Comparison of ENCODE assay signal across 9 mouse cellular contexts in genomic region chr2:137114248-137115096, GRCm38 (mm10). TPM values are rescaled to one million over a fixed set of nuclear protein-coding genes. Genes with fewer than 3 reads are reported as not detected.
DNase-seq lines count a peak whose midpoint lies in the region; ATAC-seq and TF ChIP-seq lines count a peak whose summit lies in the region.
"Had no signal": no experiment of that assay in that cellular context is flagged by ENCODE, and none has a peak within 500 bp of the region (broad histone marks: within the 10 kb centered on the region; RNA-seq: fewer than 3 reads in every experiment).

No protein-coding gene starts in this region.

- H3K4me3 ChIP-seq in embryonic fibroblast, embryonic 13.5 days (ENCODE audit: insufficient read depth, low read length): peak overlapping the region; percentile 75
- H3K4me3 ChIP-seq in heart, embryonic 12.5 days: peak overlapping the region; percentile 85
- peak overlapping the region; percentile 83 for H3K4me3 ChIP-seq in kidney, embryonic 16.5 days (ENCODE audit: low read length)
- peak overlapping the region; percentile 68 for H3K4me3 ChIP-seq in midbrain, embryonic 16.5 days (ENCODE audit: low read depth, low read length)

- peak; percentile 55; the same call in 1 of the 2 replicates for TF ChIP-seq CTCF in embryonic fibroblast, embryonic 13.5 days (IDR thresholded peaks at IDR 0.05; ENCODE audit: borderline replicate concordance, insufficient read depth, low read length)

- ATAC-seq in heart, embryonic 12.5 days (ENCODE audit: insufficient number of reproducible peaks, low FRiP score): peak; percentile 49
- peak; percentile 49 for ATAC-seq in kidney, embryonic 16.5 days (ENCODE audit: low FRiP score, low TSS enrichment)
- peak; percentile 44 for ATAC-seq in midbrain, embryonic 16.5 days

- H3K9ac ChIP-seq in heart, embryonic 12.5 days: peak overlapping the region; percentile 94
- peak overlapping the region; percentile 93 for H3K9ac ChIP-seq in kidney, embryonic 16.5 days (replicated peaks; ENCODE audit: low read length)
- H3K9ac ChIP-seq in midbrain, embryonic 16.5 days (ENCODE audit: low read depth, low read length): peak overlapping the region; percentile 64

- TF ChIP-seq POLR2A in embryonic fibroblast, embryonic 13.5 days (IDR thresholded peaks at IDR 0.05; ENCODE audit: low read depth, low read length): peak; percentile 53

- under 1% methylated on average over 51 of the region's 51 CpGs for WGBS in heart, embryonic 12.5 days
- under 1% methylated on average over 51 of the region's 51 CpGs for WGBS in kidney, embryonic 16.5 days
- WGBS in midbrain, embryonic 16.5 days: under 1% methylated on average over 51 of the region's 51 CpGs

- H3K27me3 ChIP-seq in heart, embryonic 12.5 days (replicated peaks): no peaks in the 10 kb centered on the region
- no peaks in the 10 kb centered on the region for H3K27me3 ChIP-seq in kidney, embryonic 16.5 days (ENCODE audit: insufficient read depth, low read length)
- no peaks in the 10 kb centered on the region; the same call in 1 of the 2 replicates for H3K27me3 ChIP-seq in midbrain, embryonic 16.5 days (ENCODE audit: control insufficient read depth, insufficient read depth, low read depth, low read length)
- H3K27me3 ChIP-seq in splenic B cell, adult 2 months (ENCODE audit: control insufficient read depth, insufficient read depth, low read length, poor library complexity, severe bottlenecking): no peaks in the 10 kb centered on the region; the same call in 1 of the 2 replicates
- H3K27me3 ChIP-seq: CH12.LX had no signal

- DNase-seq in cerebellum, adult 18-20 months: peak; percentile 29 to 38
- DNase-seq in cerebellum, adult 11 months: no peak
- peak; percentile 59 for DNase-seq in liver
- DNase-seq in splenic B cell, adult 2 months (ENCODE audit: low read depth, low spot score): peak; percentile 20

- H3K4me1 ChIP-seq in embryonic fibroblast, embryonic 13.5 days (ENCODE audit: control insufficient read depth, insufficient read depth, low read length): no peaks in the 10 kb centered on the region
- peaks cover 50% of the 10 kb centered on the region for H3K4me1 ChIP-seq in heart, embryonic 12.5 days (replicated peaks)
- H3K4me1 ChIP-seq in kidney, embryonic 16.5 days (ENCODE audit: insufficient read depth, low read length): peaks cover 46% of the 10 kb centered on the region
- H3K4me1 ChIP-seq in midbrain, embryonic 16.5 days (ENCODE audit: control insufficient read depth, insufficient read depth, low read length): peaks cover 44% of the 10 kb centered on the region

- peak overlapping the region; percentile 89 for H3K4me2 ChIP-seq in heart, embryonic 12.5 days
- H3K4me2 ChIP-seq in kidney, embryonic 16.5 days (replicated peaks; ENCODE audit: low read depth, low read length): peak overlapping the region; percentile 89
- H3K4me2 ChIP-seq in midbrain, embryonic 16.5 days (ENCODE audit: low read length): peak overlapping the region; percentile 85

- H3K36me3 ChIP-seq in heart, embryonic 12.5 days: no peaks in the 10 kb centered on the region; the same call in 1 of the 2 replicates
- H3K36me3 ChIP-seq in kidney, embryonic 16.5 days (ENCODE audit: insufficient read depth, low read length): no peaks in the 10 kb centered on the region
- no peaks in the 10 kb centered on the region for H3K36me3 ChIP-seq in midbrain, embryonic 16.5 days (ENCODE audit: control insufficient read depth, insufficient read depth, low read length)
- no peaks in the 10 kb centered on the region for H3K36me3 ChIP-seq in splenic B cell, adult 2 months (ENCODE audit: control insufficient read depth, insufficient read depth, low read length, poor library complexity, severe bottlenecking)

- H3K9me3 ChIP-seq in heart, embryonic 12.5 days (replicated peaks): no peaks in the 10 kb centered on the region
- no peaks in the 10 kb centered on the region for H3K9me3 ChIP-seq in kidney, embryonic 16.5 days (ENCODE audit: low read length)
- no peaks in the 10 kb centered on the region for H3K9me3 ChIP-seq in midbrain, embryonic 16.5 days (replicated peaks; ENCODE audit: control insufficient read depth, low read length, poor library complexity, severe bottlenecking)

- H3K27ac ChIP-seq in embryonic fibroblast, embryonic 13.5 days (ENCODE audit: insufficient read depth, low read length): peak overlapping the region; percentile 80
- H3K27ac ChIP-seq in heart, embryonic 12.5 days (ENCODE audit: poor library complexity, severe bottlenecking): peak overlapping the region; percentile 97
- H3K27ac ChIP-seq in kidney, embryonic 16.5 days (ENCODE audit: low read length): peak overlapping the region; percentile 99
- peak overlapping the region; percentile 62 for H3K27ac ChIP-seq in midbrain, embryonic 16.5 days (ENCODE audit: low read length)

RNA-seq across cellular contexts. Expression of gene Jag1, which starts 2.0 kb away (rescaled TPM):
- polyA plus RNA-seq in embryonic fibroblast, embryonic 13.5 days (2011; ENCODE audit: insufficient read length, low read depth, missing spikeins): 48.2 and 67.6 TPM in 2 replicates
- polyA plus RNA-seq in heart, embryonic 12.5 days (2016; fragmentation: Nextera tagmentation; extraction: Ambion mirVana): 26.2 and 26.6 TPM in 2 replicates
- polyA plus RNA-seq in kidney, embryonic 16.5 days (2015; fragmentation: Nextera tagmentation; extraction: Ambion mirVana): 37.9 and 49.2 TPM in 2 replicates
- 8.6 and 10.1 TPM in 2 replicates for polyA plus RNA-seq in midbrain, embryonic 16.5 days (2015; fragmentation: Nextera tagmentation; extraction: Ambion mirVana)
